Mouse (Mus musculus) c-Kit-positive CD71-negative TER-119-negative erythroid progenitor cells, embryonic 14.5 days (primary cell): ENCODE measurements around the gene Tnfrsf14.

ENCODE experiments used
- DNase-seq: peaks from one replicate; pipeline ENCODE4 v3.0.0-alpha.2; 2013; ENCODE audit warnings: low read depth

Tnfrsf14 gene

DNA sequence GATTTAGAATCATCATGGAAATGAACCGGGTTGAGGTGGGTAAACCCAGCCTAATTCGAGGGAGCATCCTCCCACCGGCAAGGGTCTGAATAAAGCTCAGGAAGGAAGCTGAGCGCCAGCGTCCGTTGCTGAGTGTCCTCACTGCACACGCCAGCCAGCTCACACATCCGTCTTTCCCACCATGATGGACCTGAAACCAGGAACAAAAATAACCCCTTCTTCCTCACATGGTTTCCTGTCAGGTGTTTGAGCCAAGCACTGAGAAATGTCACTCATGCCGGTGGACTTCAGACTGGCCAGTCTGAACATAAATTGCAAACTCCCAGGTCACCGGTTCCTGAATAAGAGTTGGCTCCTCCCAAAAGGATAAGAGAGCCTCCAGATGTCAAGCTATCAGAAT lies 13.1 kb downstream of the Tnfrsf14 start:
- DNase-seq: no peak

DNA sequence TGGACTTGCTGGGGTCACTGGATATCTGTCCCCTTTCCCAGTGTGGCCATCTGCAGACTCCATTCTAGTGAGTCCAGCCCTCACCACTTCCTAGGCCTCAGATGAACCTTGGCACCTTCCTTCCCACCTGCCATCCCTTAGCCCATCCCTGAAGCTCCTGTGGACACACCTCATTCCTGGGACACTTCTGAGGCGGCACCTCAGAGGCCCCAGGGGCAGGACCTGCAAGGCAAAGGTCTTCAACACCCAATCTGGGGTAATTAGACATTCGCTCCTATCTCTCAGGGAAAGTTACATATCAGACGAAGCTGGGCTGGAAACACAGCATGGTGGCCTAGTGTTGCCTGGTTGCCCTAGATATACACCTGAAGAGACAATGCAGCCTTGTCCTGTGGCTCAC lies 13.7 kb downstream of the Tnfrsf14 start:
- no peak for DNase-seq

DNA sequence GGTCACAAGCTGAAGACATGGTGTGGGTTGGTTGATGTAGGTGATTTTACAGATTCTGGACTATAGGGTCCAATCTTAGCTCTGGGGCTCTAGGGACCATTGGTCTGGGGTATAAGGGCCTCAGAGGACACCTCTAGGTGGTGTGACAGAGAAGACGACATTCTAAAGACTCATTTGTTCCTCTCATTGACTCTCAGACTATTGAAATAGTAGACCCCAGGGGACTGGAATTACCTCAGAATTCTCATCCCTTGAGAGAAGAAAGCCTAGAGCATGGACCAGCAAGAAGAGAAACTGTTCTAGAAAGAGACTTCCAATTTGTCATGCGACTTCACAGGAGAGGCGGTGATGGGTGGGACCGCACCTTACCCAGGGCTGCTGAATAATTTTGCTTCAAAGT lies 14.1 kb downstream of the Tnfrsf14 start:
- DNase-seq: no peak

DNA sequence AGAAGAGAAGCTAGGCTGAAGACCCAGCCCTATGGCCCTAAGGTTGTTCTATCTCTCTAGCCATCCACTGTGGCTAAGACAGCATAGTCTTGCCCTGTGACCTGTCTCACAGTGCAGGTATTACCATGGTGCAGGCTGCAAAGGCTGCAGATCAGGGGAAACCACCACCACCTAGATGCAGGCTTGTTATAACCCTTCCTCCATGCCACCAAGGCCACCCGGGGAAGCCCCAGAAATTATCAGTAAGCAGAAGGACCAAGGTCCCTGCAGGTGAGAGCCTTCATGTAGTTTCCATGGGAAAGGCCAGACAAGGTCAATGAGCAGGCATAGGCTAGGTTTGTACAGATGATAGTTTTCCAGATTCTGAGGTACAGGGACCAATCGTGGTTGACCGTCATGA lies 14.5 kb downstream of the Tnfrsf14 start:
- no peak for DNase-seq

- DNase-seq: no peak
Observed at GRCm38 (mm10) chr4:154911644-154912043, 16.7 kb downstream of the Tnfrsf14 start.

DNA sequence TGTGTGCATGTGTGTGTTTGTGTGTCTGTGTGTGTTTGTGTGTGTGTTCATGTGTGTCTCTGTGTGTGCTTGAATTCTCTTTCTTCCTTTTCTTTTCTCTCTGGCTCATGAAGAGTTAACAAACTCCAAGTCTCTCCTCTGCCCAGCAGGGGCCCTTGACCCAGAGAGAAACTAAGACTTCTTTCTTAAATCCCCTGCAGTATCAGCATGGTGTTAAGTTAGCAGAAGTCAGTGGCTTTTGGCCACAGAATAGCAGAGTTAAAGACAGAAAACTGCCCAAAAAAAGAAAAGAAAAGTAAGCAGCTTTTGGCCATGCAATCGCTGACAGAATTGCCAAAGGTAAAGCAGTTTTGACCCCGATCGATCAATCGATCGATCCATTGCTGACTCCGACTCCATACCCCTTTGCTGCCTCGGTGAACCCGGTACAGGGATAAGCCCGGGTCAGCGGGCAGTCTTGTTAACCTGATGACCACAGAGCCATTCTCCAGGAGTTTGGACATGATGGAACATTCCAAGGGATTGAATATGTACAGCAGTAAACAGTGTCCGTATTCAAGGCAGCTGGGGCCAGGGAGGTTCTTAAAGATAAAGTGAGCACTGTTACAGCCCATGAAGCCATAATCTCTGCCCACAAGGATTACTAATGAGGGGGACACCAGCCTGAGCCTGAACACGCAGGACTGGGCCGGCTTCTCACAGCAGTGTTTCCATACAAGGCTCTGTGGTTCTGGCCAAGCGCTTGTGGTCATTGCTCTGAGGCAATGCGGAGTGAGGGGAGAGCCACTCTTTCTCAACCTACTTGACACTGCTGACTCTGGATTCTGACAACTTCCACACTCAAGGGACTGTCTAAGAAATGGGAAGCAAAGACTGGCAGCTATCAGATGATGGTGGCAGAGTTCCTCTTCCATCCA lies 17.5 kb downstream of the Tnfrsf14 start:
- no peak for DNase-seq

- no peak for DNase-seq
Observed at GRCm38 (mm10) chr4:154908490-154908889, 19.9 kb downstream of the Tnfrsf14 start.

GRCm38 (mm10) chr4:154907833-154908232 lies 20.5 kb downstream of the Tnfrsf14 start:
- peak; percentile 74 for DNase-seq

GRCm38 (mm10) chr4:154904185-154905071 lies 23.9 kb downstream of the Tnfrsf14 start:
- DNase-seq: peak; percentile 83

GRCm38 (mm10) chr4:154902371-154902770 lies 26.0 kb downstream of the Tnfrsf14 start:
- no peak for DNase-seq

DNA sequence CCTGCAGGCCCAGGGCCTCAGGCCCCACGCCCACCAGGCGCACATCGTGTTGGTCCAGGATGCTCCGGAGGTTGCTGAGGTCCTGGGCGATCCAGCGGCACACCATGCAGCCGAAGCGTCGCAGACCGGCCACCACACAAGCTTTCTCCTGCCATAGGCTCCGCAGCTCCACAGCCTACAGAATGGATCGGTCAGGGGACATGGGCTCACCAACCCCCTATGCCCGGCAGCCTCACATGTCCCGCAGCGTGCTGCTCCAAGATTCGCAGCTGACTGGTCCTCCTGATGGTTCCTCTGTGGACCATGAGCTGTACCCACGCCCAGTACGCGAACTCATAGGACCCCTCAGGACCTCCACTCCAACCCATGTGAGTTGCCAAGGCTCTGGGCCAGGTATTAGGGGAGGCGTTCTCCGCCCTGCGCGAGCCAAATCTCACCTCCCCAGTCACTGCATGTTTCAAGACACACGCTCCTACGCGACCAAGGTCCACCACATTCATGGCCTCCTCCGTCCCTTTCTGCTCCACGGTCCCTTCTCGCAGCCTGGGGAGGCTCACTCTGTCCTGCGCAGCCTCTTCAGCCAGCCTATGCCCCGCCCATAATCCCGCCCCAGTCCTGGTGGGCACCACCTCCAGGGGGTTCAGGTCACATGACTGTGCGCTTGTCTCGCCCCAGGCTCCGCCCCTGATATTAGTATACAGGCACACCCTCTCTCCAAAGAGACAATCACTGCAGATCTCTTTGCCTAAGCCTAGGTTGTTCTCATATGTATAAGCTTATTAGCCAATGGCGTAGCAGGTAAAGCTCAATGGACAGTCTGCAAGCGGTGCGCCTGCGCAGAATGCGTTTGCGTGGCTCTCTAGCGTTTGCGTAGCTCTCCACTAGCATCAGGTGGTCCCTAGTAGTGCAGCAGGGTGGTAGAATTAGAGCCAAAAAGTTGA lies 29.6 kb downstream of the Tnfrsf14 start, which contains the start of gene Fam213b:
Gene Fam213b, minus strand, starts transcription at position 630 of the 941 bp plus-strand sequence.
- peak; percentile 72 for DNase-seq

DNA sequence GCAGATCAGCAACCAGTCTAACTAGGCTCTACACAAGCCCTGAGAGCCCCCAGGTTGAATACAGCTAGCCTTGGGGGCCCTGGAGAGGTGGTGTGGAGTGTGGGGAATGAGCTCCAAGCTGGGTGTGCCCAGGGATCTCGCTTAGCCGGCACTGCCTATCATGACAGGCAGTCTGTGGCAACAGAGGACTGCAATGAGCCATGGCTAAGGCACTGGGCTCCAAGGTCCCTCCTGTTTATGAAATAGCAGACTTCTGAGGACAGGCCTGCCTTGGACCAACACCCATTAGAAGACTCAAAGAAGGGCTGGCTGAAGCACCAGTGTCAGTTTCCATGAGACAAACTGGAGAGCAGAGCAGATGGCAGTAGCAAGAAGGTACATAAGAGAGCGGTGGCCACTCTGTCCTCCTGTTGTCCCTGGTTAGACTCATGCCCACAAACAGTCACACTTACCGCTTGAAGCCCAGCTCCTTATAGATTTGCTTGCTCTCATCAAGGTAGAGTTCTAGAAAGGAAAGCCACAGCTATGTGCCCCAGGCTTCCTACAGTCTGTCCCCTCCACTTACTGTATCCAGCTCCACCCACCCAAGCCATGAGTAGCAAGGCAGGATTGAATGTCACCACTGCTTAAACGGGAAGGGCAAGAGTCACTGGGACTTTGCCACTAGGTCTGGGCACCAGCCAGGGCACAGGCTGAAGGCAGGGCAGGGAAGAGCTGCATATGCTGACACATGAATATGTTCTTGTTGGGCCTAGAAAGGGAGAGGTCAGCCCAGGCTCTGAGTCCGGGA lies 30.5 kb downstream of the Tnfrsf14 start:
- DNase-seq: no peak

DNA sequence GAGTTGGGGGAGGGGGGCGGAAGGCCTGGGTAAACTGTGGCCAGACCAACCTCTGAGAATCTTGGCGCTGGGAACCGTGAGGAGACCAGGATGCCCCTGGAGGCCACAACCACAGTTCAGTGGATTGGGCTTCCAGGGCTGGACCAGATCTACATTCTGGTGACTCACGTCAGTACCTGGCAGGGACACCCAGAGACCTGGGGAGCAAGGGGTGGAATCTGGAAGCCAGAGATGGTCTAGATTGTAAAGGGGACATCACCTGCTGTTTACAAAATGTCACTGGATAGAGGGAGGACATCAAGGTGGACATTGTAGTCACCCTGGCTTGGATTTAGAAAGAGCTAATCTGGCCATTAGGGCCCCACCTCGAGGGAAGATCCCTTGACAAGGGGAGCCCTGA lies 32.8 kb downstream of the Tnfrsf14 start:
- DNase-seq: no peak

GRCm38 (mm10) chr4:154890887-154891286 lies 37.5 kb downstream of the Tnfrsf14 start:
- DNase-seq: no peak

GRCm38 (mm10) chr4:154887593-154888250 lies 40.6 kb downstream of the Tnfrsf14 start:
- DNase-seq: no peak

- DNase-seq: no peak
Observed at GRCm38 (mm10) chr4:154886876-154887592, 41.3 kb downstream of the Tnfrsf14 start.

GRCm38 (mm10) chr4:154885416-154885815 lies 42.9 kb downstream of the Tnfrsf14 start:
- DNase-seq: no peak

DNA sequence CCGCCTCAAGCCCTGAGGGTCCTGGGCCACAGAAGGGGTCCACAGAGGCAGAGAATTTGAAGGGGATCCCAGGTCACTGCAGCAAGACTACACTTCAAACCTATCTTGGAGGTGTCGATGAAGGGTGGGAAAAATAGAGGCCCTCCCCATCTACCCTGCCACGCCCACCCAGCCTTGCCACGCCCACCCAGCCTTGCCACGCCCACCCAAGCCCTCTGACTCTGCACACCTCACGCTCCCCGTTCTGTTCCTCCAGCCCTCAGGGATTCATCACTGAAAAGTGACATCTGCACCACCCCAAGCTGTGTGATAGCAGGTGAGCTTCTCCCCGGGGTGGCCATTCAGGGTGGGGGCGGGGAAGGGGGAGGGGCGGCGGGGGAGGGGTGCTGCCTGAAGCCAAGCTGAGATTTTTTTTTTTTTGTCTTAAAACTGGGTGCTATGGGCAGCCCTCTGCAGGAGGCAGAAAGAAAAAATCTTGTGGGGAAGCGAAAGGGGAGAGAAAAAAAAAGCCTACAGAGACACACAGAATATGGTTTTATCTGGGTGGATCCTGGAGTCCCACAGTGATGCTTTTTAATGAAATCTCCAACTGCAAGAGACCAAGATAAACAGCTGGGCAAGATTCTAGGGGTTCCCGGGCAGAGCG lies 46.2 kb downstream of the Tnfrsf14 start:
- DNase-seq: no peak

DNA sequence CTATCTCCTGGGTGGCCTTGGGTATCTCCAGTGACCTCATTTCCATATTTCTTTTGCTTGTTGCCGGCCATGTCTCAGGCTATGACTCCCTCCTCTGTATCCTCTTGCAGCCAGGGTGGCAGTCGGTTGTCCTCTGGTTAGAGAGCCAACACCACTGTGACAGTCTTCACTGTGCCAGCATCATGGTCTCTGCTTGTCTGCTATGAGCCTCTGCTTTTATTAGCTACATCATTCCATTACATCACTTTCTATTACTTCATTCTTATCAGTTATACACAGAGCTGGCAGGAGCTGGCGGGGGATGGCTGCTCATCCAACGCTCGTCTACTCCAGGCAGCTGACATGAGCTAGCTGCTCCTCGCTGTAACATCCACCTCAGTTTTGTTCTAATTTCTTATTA lies 47.6 kb downstream of the Tnfrsf14 start:
- peak; percentile 30 for DNase-seq
